Mouse (Mus musculus): ENCODE data around the gene Acsf3. TPM values are rescaled to one million over a fixed set of nuclear protein-coding genes. Genes with fewer than 3 reads are reported as not detected.

Acsf3 gene
- total and polyA plus RNA-seq, 3 experiments: 17.8 to 37.2 TPM; not detected in 1

DNA sequence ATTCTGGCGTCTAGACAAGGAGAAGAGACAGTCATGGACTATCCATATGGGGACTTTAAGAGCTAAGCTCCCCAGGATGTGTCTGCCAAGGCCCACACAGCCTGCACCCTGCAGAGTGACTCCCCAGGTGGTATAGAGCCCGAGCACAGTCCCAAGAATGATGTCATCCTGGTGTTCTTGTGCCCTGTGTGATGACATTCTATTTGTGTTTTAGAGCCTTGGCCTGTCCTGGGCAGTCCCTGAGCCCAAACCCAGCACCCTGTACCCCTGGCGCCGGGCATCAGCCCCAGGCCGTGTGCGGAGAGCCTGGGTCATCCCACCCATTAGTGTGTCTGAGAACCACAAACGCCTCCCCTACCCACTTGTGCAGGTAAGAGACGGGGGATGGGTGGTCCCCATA is 81.0 kb downstream of the Acsf3 start:
- Histone ChIP-seq H3K4me1 (ENCODE audit: control insufficient read depth in 1 of 2, insufficient read depth in 2 of 2, low read length in 2 of 2) (no peaks in the 10 kb centered on the region), H3K9me3 (replicated peaks; ENCODE audit: insufficient read depth, low read length) (no peaks in the 10 kb centered on the region), H3K27ac (ENCODE audit: control insufficient read depth, low read depth, low read length) (no peak overlapping the region), H3K27me3 (ENCODE audit: control insufficient read depth in 1 of 2, insufficient read depth in 2 of 2, low read length in 2 of 2) (peaks cover 5 to 8% of the 10 kb centered on the region in 2 experiments), H3K4me3 (ENCODE audit: control insufficient read depth in 1 of 2, insufficient read depth in 1 of 2, low read depth in 2 of 2, low read length in 2 of 2) (no peak overlapping the region), H3K36me3 (ENCODE audit: control insufficient read depth in 1 of 2, insufficient read depth in 2 of 2, low read length in 2 of 2) (no peaks in the 10 kb centered on the region), H3K9ac (ENCODE audit: control insufficient read depth, low read depth, low read length, poor library complexity, severe bottlenecking) (no peak overlapping the region), H3K79me2 (ENCODE audit: control insufficient read depth, insufficient read depth, low read length, poor library complexity) (no peaks in the 10 kb centered on the region)
- no peak for TF ChIP-seq SMC3 (IDR thresholded peaks at IDR 0.05; ENCODE audit: low read depth, low read length)
- no peak for TF ChIP-seq NELFE (IDR thresholded peaks at IDR 0.05; ENCODE audit: low read depth, low read length)
- TF ChIP-seq GATA1 (IDR thresholded peaks at IDR 0.05; ENCODE audit: low read depth, low read length): no peak
- TF ChIP-seq ZNF384 (IDR thresholded peaks at IDR 0.05; ENCODE audit: low read depth, low read length): no peak
- TF ChIP-seq ZMIZ1 (IDR thresholded peaks at IDR 0.05; ENCODE audit: low read depth, low read length): no peak
- no peak for TF ChIP-seq EP300 (IDR thresholded peaks at IDR 0.05; ENCODE audit: low read depth in 1 of 2, low read length in 2 of 2)
- TF ChIP-seq POLR2AphosphoS5 (IDR thresholded peaks at IDR 0.05; ENCODE audit: borderline replicate concordance, low read depth, low read length): no peak
- no peak for TF ChIP-seq BHLHE40 (IDR thresholded peaks at IDR 0.05; ENCODE audit: borderline replicate concordance, low read depth, low read length)
- TF ChIP-seq TAL1 (IDR thresholded peaks at IDR 0.05; ENCODE audit: low read length): no peak
- no peak for TF ChIP-seq ZKSCAN1 (IDR thresholded peaks at IDR 0.05; ENCODE audit: low read depth, low read length)
- TF ChIP-seq MYC (IDR thresholded peaks at IDR 0.05; ENCODE audit: low read depth, low read length): no peak
- TF ChIP-seq JUND (IDR thresholded peaks at IDR 0.05; ENCODE audit: low read depth, low read length): no peak
- DNase-seq (ENCODE audit: low read depth, low spot score): no peak

DNA sequence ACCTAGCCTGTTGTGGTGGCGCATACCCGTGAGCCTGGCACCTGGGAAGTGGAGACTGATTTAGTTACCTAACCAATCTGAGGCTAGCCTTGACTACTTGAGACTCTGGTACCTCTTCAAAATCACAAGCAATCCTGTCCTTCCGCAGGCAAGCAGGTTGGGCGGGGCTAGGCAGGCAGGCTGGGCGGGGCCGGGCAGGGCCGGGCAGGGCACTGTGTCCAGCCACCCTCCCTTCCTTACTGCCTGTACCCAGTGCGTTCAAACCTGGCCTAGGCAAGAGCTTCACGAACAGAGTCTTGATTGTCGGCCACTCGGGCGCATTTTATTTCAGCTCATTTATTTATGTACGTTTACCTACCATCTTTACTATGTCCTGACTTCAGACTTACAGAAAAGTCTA is 84.6 kb downstream of the Acsf3 start:
- Histone ChIP-seq H3K27ac (ENCODE audit: control insufficient read depth, low read depth, low read length) (no peak overlapping the region), H3K79me2 (ENCODE audit: control insufficient read depth, insufficient read depth, low read length, poor library complexity) (no peaks in the 10 kb centered on the region), H3K4me3 (ENCODE audit: control insufficient read depth in 1 of 2, insufficient read depth in 1 of 2, low read depth in 2 of 2, low read length in 2 of 2) (no peak overlapping the region), H3K4me1 (ENCODE audit: control insufficient read depth in 1 of 2, insufficient read depth in 2 of 2, low read length in 2 of 2) (peaks cover 0 to 7% of the 10 kb centered on the region in 2 experiments; a peak in 2 of 4 replicates), H3K27me3 (ENCODE audit: control insufficient read depth in 1 of 2, insufficient read depth in 2 of 2, low read length in 2 of 2) (peaks cover 0 to 2% of the 10 kb centered on the region in 2 experiments; a peak in 2 of 4 replicates), H3K9ac (ENCODE audit: control insufficient read depth, low read depth, low read length, poor library complexity, severe bottlenecking) (no peak overlapping the region), H3K9me3 (replicated peaks; ENCODE audit: insufficient read depth, low read length) (no peaks in the 10 kb centered on the region), H3K36me3 (ENCODE audit: control insufficient read depth in 1 of 2, insufficient read depth in 2 of 2, low read length in 2 of 2) (no peaks in the 10 kb centered on the region)
- TF ChIP-seq POLR2A (IDR thresholded peaks at IDR 0.05; ENCODE audit: control insufficient read depth in 1 of 2, insufficient read depth in 1 of 2, low read depth in 1 of 2, low read length in 2 of 2, poor library complexity in 1 of 2): no peak
- TF ChIP-seq CTCF (IDR thresholded peaks at IDR 0.05 in 2 of 3, conservative IDR thresholded peaks at IDR 0.05 in 1 of 3; ENCODE audit: control insufficient read depth in 1 of 3, insufficient read depth in 1 of 3, low read depth in 2 of 3, low read length in 3 of 3, poor library complexity in 1 of 3, severe bottlenecking in 1 of 3): no peak
- TF ChIP-seq NELFE (IDR thresholded peaks at IDR 0.05; ENCODE audit: low read depth, low read length): no peak
- TF ChIP-seq CHD2 (IDR thresholded peaks at IDR 0.05; ENCODE audit: low read length): no peak
- no peak for TF ChIP-seq USF1 (IDR thresholded peaks at IDR 0.05; ENCODE audit: low read depth, low read length)
- TF ChIP-seq GABPA (IDR thresholded peaks at IDR 0.05; ENCODE audit: low read depth, low read length): no peak
- TF ChIP-seq MYB (IDR thresholded peaks at IDR 0.05; ENCODE audit: low read depth, low read length): no peak
- no peak for TF ChIP-seq POLR2AphosphoS2 (IDR thresholded peaks at IDR 0.05; ENCODE audit: low read length)
- no peak for TF ChIP-seq ZNF384 (IDR thresholded peaks at IDR 0.05; ENCODE audit: low read depth, low read length)
- no peak for TF ChIP-seq ELF1 (IDR thresholded peaks at IDR 0.05; ENCODE audit: low read depth, low read length)
- TF ChIP-seq KAT2A (conservative IDR thresholded peaks at IDR 0.05; ENCODE audit: low read depth, low read length): no peak
- TF ChIP-seq MEF2A (IDR thresholded peaks at IDR 0.05; ENCODE audit: extremely low read depth, insufficient replicate concordance, low read depth, low read length, poor library complexity, severe bottlenecking): no peak
- TF ChIP-seq ZMIZ1 (IDR thresholded peaks at IDR 0.05; ENCODE audit: low read depth, low read length): no peak
- TF ChIP-seq SIN3A (IDR thresholded peaks at IDR 0.05; ENCODE audit: low read length): no peak
- TF ChIP-seq USF2 (IDR thresholded peaks at IDR 0.05; ENCODE audit: borderline replicate concordance in 1 of 2, insufficient read depth in 1 of 2, low read depth in 1 of 2, low read length in 2 of 2): no peak
- no peak for TF ChIP-seq MYC (IDR thresholded peaks at IDR 0.05; ENCODE audit: low read depth, low read length)
- TF ChIP-seq ZKSCAN1 (IDR thresholded peaks at IDR 0.05; ENCODE audit: low read depth, low read length): no peak
- DNase-seq (ENCODE audit: low read depth, low spot score): no peak

All from MEL (cell line).